Mouse (Mus musculus): ENCODE data around the gene Sars2. TPM values are rescaled to one million over a fixed set of nuclear protein-coding genes. Genes with fewer than 3 reads are reported as not detected.
A peak's percentile ranks its signal among the peaks of the same experiment; 100 is the strongest.

The Sars2 gene
- total and polyA plus RNA-seq, 3 experiments: 10.5 to 24.9 (median 17.1) TPM

- no peak overlapping the region for H3K4me3 ChIP-seq (replicated peaks in 1 of 3; ENCODE audit: low read depth in 2 of 3, low read length in 2 of 3, poor library complexity in 1 of 3)
- H3K4me2 ChIP-seq (ENCODE audit: insufficient read depth, low read depth, poor library complexity, severe bottlenecking): no peak overlapping the region
- no peaks in the 10 kb centered on the region for H3K27me3 ChIP-seq (replicated peaks)
- TF ChIP-seq KAT2A (IDR thresholded peaks at IDR 0.05; ENCODE audit: insufficient replicate concordance, low read length) (no peak), ZKSCAN1 (IDR thresholded peaks at IDR 0.05; ENCODE audit: borderline replicate concordance, low read depth, low read length) (no peak), EP300 (IDR thresholded peaks at IDR 0.05; ENCODE audit: low read length) (no peak), CHD1 (IDR thresholded peaks at IDR 0.05; ENCODE audit: low read depth, low read length) (no peak), POLR2AphosphoS2 (IDR thresholded peaks at IDR 0.05; ENCODE audit: low read depth, low read length) (0 out of 2 replicates have a peak, but pooled peaks have one; percentile 20), MXI1 (IDR thresholded peaks at IDR 0.05; ENCODE audit: low read depth, low read length) (no peak), TCF12 (IDR thresholded peaks at IDR 0.05; ENCODE audit: low read depth, low read length) (no peak), RCOR1 (conservative IDR thresholded peaks at IDR 0.05; ENCODE audit: low read depth, low read length) (no peak)
- peaks cover 14 to 42% of the 10 kb centered on the region in 2 experiments for H3K4me1 ChIP-seq (ENCODE audit: control insufficient read depth in 1 of 2, insufficient read depth in 2 of 2)
- in situ Hi-C loops (cut with MboI; ENCODE audit: low pct_ligation_motif_present, low pct_unique_long_range_greater_than_20kb, low sequenced_read_pairs): loop anchor here (5.0 to 25.0 kb wide), 2 partner anchors 67 to 237 kb away; no protein-coding TSS in a partner anchor
- H3K9ac ChIP-seq (ENCODE audit: insufficient read depth, low read depth): no peak overlapping the region
- dilution Hi-C loops (cut with MboI; ENCODE audit: extremely low pct_ligation_motif_present, extremely low pct_unique_long_range_greater_than_20kb, low sequenced_read_pairs): no loop called here
- H3K27ac ChIP-seq (ENCODE audit: insufficient read depth, low read depth): no peak overlapping the region
- H3K9me3 ChIP-seq (replicated peaks; ENCODE audit: low read length): no peaks in the 10 kb centered on the region
- H3K79me2 ChIP-seq (replicated peaks; ENCODE audit: control insufficient read depth, extremely low read depth, insufficient read depth, poor library complexity, severe bottlenecking): peaks cover 12% of the 10 kb centered on the region
- DNase-seq (ENCODE audit: extremely low read depth): no peak
- peaks cover 21 to 32% of the 10 kb centered on the region in 2 experiments for H3K36me3 ChIP-seq (replicated peaks in 1 of 2; ENCODE audit: control insufficient read depth in 1 of 2, insufficient read depth in 1 of 2, low read length in 1 of 2)
Observed at GRCm38 (mm10) chr7:28799994-28800393, 58.2 kb downstream of the Sars2 start.

DNA sequence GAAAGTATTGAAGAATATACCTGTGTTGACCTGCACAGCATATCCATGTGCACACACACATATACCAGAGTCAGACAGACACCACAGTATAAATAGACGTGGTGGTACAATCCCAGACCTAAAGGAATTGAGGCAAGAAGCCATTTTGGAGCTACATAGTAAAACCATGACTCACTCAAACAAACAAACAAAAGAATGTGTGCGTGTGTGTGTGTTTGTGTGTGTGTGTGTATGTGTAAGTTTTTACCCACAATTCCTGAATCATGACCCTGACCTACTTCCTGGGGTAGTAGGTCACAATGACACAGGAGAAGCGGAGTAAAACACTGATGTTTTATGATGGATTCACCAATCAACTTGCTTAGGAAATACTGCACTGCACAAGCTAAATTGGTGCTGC is 59.7 kb downstream of the Sars2 start:
- peaks cover 21 to 32% of the 10 kb centered on the region in 2 experiments for H3K36me3 ChIP-seq (replicated peaks in 1 of 2; ENCODE audit: control insufficient read depth in 1 of 2, insufficient read depth in 1 of 2, low read length in 1 of 2)
- H3K4me1 ChIP-seq (ENCODE audit: control insufficient read depth in 1 of 2, insufficient read depth in 2 of 2): peaks cover 14 to 38% of the 10 kb centered on the region in 2 experiments
- H3K9ac ChIP-seq (ENCODE audit: insufficient read depth, low read depth): no peak overlapping the region
- dilution Hi-C loops (cut with MboI; ENCODE audit: extremely low pct_ligation_motif_present, extremely low pct_unique_long_range_greater_than_20kb, low sequenced_read_pairs): no loop called here
- H3K79me2 ChIP-seq (replicated peaks; ENCODE audit: control insufficient read depth, extremely low read depth, insufficient read depth, poor library complexity, severe bottlenecking): peaks cover 7% of the 10 kb centered on the region
- no peaks in the 10 kb centered on the region for H3K9me3 ChIP-seq (replicated peaks; ENCODE audit: low read length)
- TF ChIP-seq POLR2A (IDR thresholded peaks at IDR 0.05; ENCODE audit: low read depth, low read length) (no peak), TBP (conservative IDR thresholded peaks at IDR 0.05; ENCODE audit: low read depth, low read length) (no peak), PAX5 (IDR thresholded peaks at IDR 0.05; ENCODE audit: low read length) (no peak), JUN (IDR thresholded peaks at IDR 0.05; ENCODE audit: insufficient read depth, low read depth, low read length) (no peak), ELF1 (IDR thresholded peaks at IDR 0.05; ENCODE audit: low read depth, low read length) (no peak), BHLHE40 (IDR thresholded peaks at IDR 0.05; ENCODE audit: low read depth, low read length) (no peak), ZKSCAN1 (IDR thresholded peaks at IDR 0.05; ENCODE audit: borderline replicate concordance, low read depth, low read length) (no peak), ZNF384 (IDR thresholded peaks at IDR 0.05; ENCODE audit: low read depth, low read length) (no peak), GABPA (IDR thresholded peaks at IDR 0.05; ENCODE audit: insufficient replicate concordance, low read depth, low read length) (no peak), MAX (IDR thresholded peaks at IDR 0.05; ENCODE audit: low read length) (no peak), SMC3 (IDR thresholded peaks at IDR 0.05; ENCODE audit: low read depth, low read length) (no peak), MXI1 (IDR thresholded peaks at IDR 0.05; ENCODE audit: low read depth, low read length) (no peak), MAFK (IDR thresholded peaks at IDR 0.05; ENCODE audit: insufficient replicate concordance, low read length) (no peak), UBTF (IDR thresholded peaks at IDR 0.05; ENCODE audit: low read depth, low read length) (no peak), NELFE (IDR thresholded peaks at IDR 0.05; ENCODE audit: low read depth, low read length) (no peak), MYC (IDR thresholded peaks at IDR 0.05; ENCODE audit: low read depth, low read length) (no peak), POLR2AphosphoS2 (IDR thresholded peaks at IDR 0.05; ENCODE audit: low read depth, low read length) (no peak), JUND (conservative IDR thresholded peaks at IDR 0.05; ENCODE audit: low read depth, low read length) (no peak), RAD21 (IDR thresholded peaks at IDR 0.05; ENCODE audit: low read depth, low read length) (no peak), KAT2A (IDR thresholded peaks at IDR 0.05; ENCODE audit: insufficient replicate concordance, low read length) (no peak)
- no peak overlapping the region for H3K4me2 ChIP-seq (ENCODE audit: insufficient read depth, low read depth, poor library complexity, severe bottlenecking)
- DNase-seq (ENCODE audit: extremely low read depth): no peak
- H3K27ac ChIP-seq (ENCODE audit: insufficient read depth, low read depth): no peak overlapping the region
- no peaks in the 10 kb centered on the region for H3K27me3 ChIP-seq (replicated peaks)
- H3K4me3 ChIP-seq (replicated peaks in 1 of 3; ENCODE audit: low read depth in 2 of 3, low read length in 2 of 3, poor library complexity in 1 of 3): no peak overlapping the region
- in situ Hi-C loops (cut with MboI; ENCODE audit: low pct_ligation_motif_present, low pct_unique_long_range_greater_than_20kb, low sequenced_read_pairs): no loop called here

Measured in CH12.LX (cell line).